In genomic region chr11:97451625-97452024, GRCm38 (mm10) we compare ENCODE assay signal across 10 mouse cellular contexts. TPM values are rescaled to one million over a fixed set of nuclear protein-coding genes. Genes with fewer than 3 reads are reported as not detected.
DNase-seq lines count a peak whose midpoint lies in the region; ATAC-seq and TF ChIP-seq lines count a peak whose summit lies in the region.
"Had no signal": no experiment of that assay in that cellular context is flagged by ENCODE, and none has a peak within 500 bp of the region (broad histone marks: within the 10 kb centered on the region; RNA-seq: fewer than 3 reads in every experiment).

No protein-coding gene starts in this region.

- peaks cover 39% of the 10 kb centered on the region for H3K4me1 ChIP-seq in forebrain, embryonic 13.5 days
- H3K4me1 ChIP-seq in hindbrain, embryonic 15.5 days (replicated peaks) = peaks cover 52% of the 10 kb centered on the region
- H3K4me1 ChIP-seq in olfactory bulb, adult 2 months (ENCODE audit: control insufficient read depth, insufficient read depth, low read length) = peaks cover 57% of the 10 kb centered on the region

- H3K36me3 ChIP-seq in forebrain, embryonic 13.5 days (ENCODE audit: poor library complexity, severe bottlenecking) = peaks cover 27% of the 10 kb centered on the region
- peaks cover 11% of the 10 kb centered on the region; the same call in 1 of the 2 replicates for H3K36me3 ChIP-seq in hindbrain, embryonic 15.5 days

- no peak for ATAC-seq in forebrain, embryonic 13.5 days
- ATAC-seq in hindbrain, embryonic 15.5 days (ENCODE audit: low FRiP score, low read depth) = no peak

- no peak for TF ChIP-seq POLR2A in olfactory bulb, adult 2 months (IDR thresholded peaks at IDR 0.05; ENCODE audit: insufficient read depth, low read depth, low read length)

- peak overlapping the region; percentile 96; the same call in 1 of the 2 replicates for H3K27ac ChIP-seq in layer of hippocampus, adult 2 months
- H3K27ac ChIP-seq in forebrain, embryonic 13.5 days = no peak overlapping the region
- H3K27ac ChIP-seq in hindbrain, embryonic 15.5 days (replicated peaks) = no peak overlapping the region
- no peak overlapping the region for H3K27ac ChIP-seq in olfactory bulb, adult 2 months (ENCODE audit: insufficient read depth, low read depth, low read length)

- peak overlapping the region; percentile 76; the same call in 1 of the 2 replicates for H3K9ac ChIP-seq in forebrain, embryonic 13.5 days
- no peak overlapping the region for H3K9ac ChIP-seq in hindbrain, embryonic 15.5 days

- peak overlapping the region; percentile 75 for H3K4me2 ChIP-seq in forebrain, embryonic 13.5 days
- peak overlapping the region; percentile 94 for H3K4me2 ChIP-seq in hindbrain, embryonic 15.5 days

- peak in 1 of 2 experiments; percentile 56 for DNase-seq in layer of hippocampus, adult 2 months (ENCODE audit: low spot score in 2 of 2)
- no peak for DNase-seq in layer of hippocampus, adult 9-11 months
- DNase-seq in thymus, postnatal 4 days = no peak
- no peak for DNase-seq in T-cell, adult 2 months (ENCODE audit: low spot score)
- no peak for DNase-seq in right cerebral cortex, postnatal 10 days (ENCODE audit: low spot score in 2 of 2)

- TF ChIP-seq CTCF in layer of hippocampus, adult 2 months (conservative IDR thresholded peaks at IDR 0.05) = no peak
- no peak for TF ChIP-seq CTCF in olfactory bulb, adult 2 months (IDR thresholded peaks at IDR 0.05; ENCODE audit: insufficient read depth, low read depth, low read length)

- WGBS in forebrain, embryonic 13.5 days = 91% methylated on average over 15 of the region's 15 CpGs
- WGBS in hindbrain, embryonic 15.5 days = 92% methylated on average over 15 of the region's 15 CpGs
- 85% methylated on average over 15 of the region's 15 CpGs for WGBS in olfactory bulb, adult 2 months

- H3K27me3 ChIP-seq in forebrain, embryonic 13.5 days = no peaks in the 10 kb centered on the region
- no peaks in the 10 kb centered on the region for H3K27me3 ChIP-seq in hindbrain, embryonic 15.5 days
- H3K27me3 ChIP-seq: lung, embryonic 15.5 days had no signal

- peak overlapping the region; percentile 60 for H3K4me3 ChIP-seq in layer of hippocampus, adult 2 months
- H3K4me3 ChIP-seq in forebrain, embryonic 13.5 days = 0 out of 2 replicates have a peak overlapping the region, but pooled peaks have one; percentile 51
- H3K4me3 ChIP-seq in hindbrain, embryonic 15.5 days = peak overlapping the region; percentile 68; the same call in 1 of the 2 replicates
- H3K4me3 ChIP-seq in olfactory bulb, adult 2 months (ENCODE audit: insufficient read depth, low read depth, low read length) = peak overlapping the region; percentile 17; the same call in 1 of the 2 replicates

- H3K9me3 ChIP-seq in forebrain, embryonic 13.5 days (replicated peaks) = no peaks in the 10 kb centered on the region
- no peaks in the 10 kb centered on the region for H3K9me3 ChIP-seq in hindbrain, embryonic 15.5 days
- H3K9me3 ChIP-seq: lung, embryonic 15.5 days had no signal

RNA-seq across cellular contexts. Expression of gene Arhgap23, which starts 36.3 kb away (rescaled TPM):
- 10 to 100 TPM; 66.0 to 74.1 TPM for total RNA-seq in layer of hippocampus, adult 2 months (2021)
- 3.6 and 4.4 TPM in 2 replicates for polyA plus RNA-seq in forebrain, embryonic 13.5 days (2015; fragmentation: Nextera tagmentation; extraction: Ambion mirVana)
- polyA plus RNA-seq in hindbrain, embryonic 15.5 days (2015; fragmentation: Nextera tagmentation; extraction: Ambion mirVana) = 9.9 and 10.1 TPM in 2 replicates
- polyA plus RNA-seq in olfactory bulb, adult 2 months (2012; ENCODE audit: insufficient read depth, insufficient read length, low replicate concordance, missing spikeins) = not detected in 2 replicates

RNA-seq across cellular contexts. Expression of gene 4933428G20Rik, which starts 48.5 kb away (rescaled TPM):
- under 1 TPM in 1 of 2 experiments, not detected in 1; 0.25 TPM for total RNA-seq in layer of hippocampus, adult 2 months (2021)
- 0.46 and 1.0 TPM in 2 replicates for polyA plus RNA-seq in forebrain, embryonic 13.5 days (2015; fragmentation: Nextera tagmentation; extraction: Ambion mirVana)
- polyA plus RNA-seq in hindbrain, embryonic 15.5 days (2015; fragmentation: Nextera tagmentation; extraction: Ambion mirVana) = 1.2 and 1.3 TPM in 2 replicates
- not detected in 2 replicates for polyA plus RNA-seq in olfactory bulb, adult 2 months (2012; ENCODE audit: insufficient read depth, insufficient read length, low replicate concordance, missing spikeins)
- polyA plus RNA-seq: embryonic facial prominence, embryonic 11.5 days had no signal

Comparison
In these comparisons a context has a peak if more than half of its experiments do, and no peak if none do; other contexts are left out.
1. H3K4me3 ChIP-seq: peak in every context shown above with its lines; median percentile 68 in hindbrain, embryonic 15.5 days; 60 in layer of hippocampus, adult 2 months; 51 in forebrain, embryonic 13.5 days; 17 in olfactory bulb, adult 2 months.